Mouse (Mus musculus) spleen, adult 12 weeks (tissue): ENCODE measurements around the gene Prmt8.

Experiments used
- DNase-seq: peaks from one replicate; pipeline ENCODE4 v3.0.0; 2022; ENCODE audit warnings: low spot score

The Prmt8 gene

GRCm38 (mm10) chr6:127769275-127770156 lies at the start of gene Prmt8:
TSS of gene Prmt8 (minus strand) at chr6:127769472.
- no peak for DNase-seq

GRCm38 (mm10) chr6:127803046-127803729 lies 33.9 kb upstream of the Prmt8 start:
- no peak for DNase-seq

GRCm38 (mm10) chr6:127802211-127802610 lies 32.9 kb upstream of the Prmt8 start:
- DNase-seq = no peak

- DNase-seq = no peak
Measured at GRCm38 (mm10) chr6:127790023-127790422, 20.8 kb upstream of the Prmt8 start.

GRCm38 (mm10) chr6:127770806-127771205 lies 1.5 kb upstream of the Prmt8 start:
- no peak for DNase-seq

- DNase-seq = no peak
Measured at GRCm38 (mm10) chr6:127768621-127769274, 524 bp downstream of the Prmt8 start.

GRCm38 (mm10) chr6:127767706-127768493 lies 1.4 kb downstream of the Prmt8 start:
- DNase-seq = no peak

- no peak for DNase-seq
Measured at GRCm38 (mm10) chr6:127767201-127767705, 2.0 kb downstream of the Prmt8 start.

- DNase-seq = no peak
Measured at GRCm38 (mm10) chr6:127766641-127767200, 2.6 kb downstream of the Prmt8 start.

GRCm38 (mm10) chr6:127766041-127766604 lies 3.1 kb downstream of the Prmt8 start:
- DNase-seq = no peak

GRCm38 (mm10) chr6:127765573-127765972 lies 3.7 kb downstream of the Prmt8 start:
- DNase-seq = no peak

- DNase-seq = no peak
Measured at GRCm38 (mm10) chr6:127758264-127758663, 11.0 kb downstream of the Prmt8 start.

GRCm38 (mm10) chr6:127757667-127758167 lies 11.6 kb downstream of the Prmt8 start:
- DNase-seq = no peak

- no peak for DNase-seq
Measured at GRCm38 (mm10) chr6:127756856-127757255, 12.4 kb downstream of the Prmt8 start.

- no peak for DNase-seq
Measured at GRCm38 (mm10) chr6:127753228-127753627, 16.0 kb downstream of the Prmt8 start.

GRCm38 (mm10) chr6:127752681-127753080 lies 16.6 kb downstream of the Prmt8 start:
- DNase-seq = no peak

- DNase-seq = no peak
Measured at GRCm38 (mm10) chr6:127751499-127751898, 17.8 kb downstream of the Prmt8 start.

- DNase-seq = no peak
Measured at GRCm38 (mm10) chr6:127748793-127749192, 20.5 kb downstream of the Prmt8 start.

- no peak for DNase-seq
Measured at GRCm38 (mm10) chr6:127742290-127742689, 27.0 kb downstream of the Prmt8 start.

- DNase-seq = no peak
Measured at GRCm38 (mm10) chr6:127741162-127741561, 28.1 kb downstream of the Prmt8 start.

- no peak for DNase-seq
Measured at GRCm38 (mm10) chr6:127740711-127741110, 28.6 kb downstream of the Prmt8 start.
